Mouse (Mus musculus) gastrocnemius, adult 18-20 months (tissue): ENCODE measurements at regions not wholly inside any gene's neighbourhood (a gene's known extent, or its start where the extent isn't known, plus 50 kb on each side); places are given as distances from the start of the nearest gene placed in this dataset.

ENCODE experiments used
- DNase-seq: peaks from one replicate; pipeline ENCODE4 v3.0.0; 2021; ENCODE audit warnings: low spot score

- DNase-seq = no peak
Observed at GRCm38 (mm10) chr16:92976097-92976496, 150.1 kb upstream of the Runx1 start.

- DNase-seq = peak; percentile 91
Observed at GRCm38 (mm10) chr16:92975090-92975489, 149.1 kb upstream of the Runx1 start.

GRCm38 (mm10) chr16:92972681-92973080 lies 146.7 kb upstream of the Runx1 start:
- DNase-seq = no peak

GRCm38 (mm10) chr16:92971956-92972355 lies 146.0 kb upstream of the Runx1 start:
- DNase-seq = no peak

- no peak for DNase-seq
Observed at GRCm38 (mm10) chr16:92970587-92970986, 144.6 kb upstream of the Runx1 start.

GRCm38 (mm10) chr16:92969036-92969435 lies 143.1 kb upstream of the Runx1 start:
- no peak for DNase-seq

GRCm38 (mm10) chr16:92966069-92966866 lies 140.3 kb upstream of the Runx1 start:
- no peak for DNase-seq

- no peak for DNase-seq
Observed at GRCm38 (mm10) chr16:92965651-92966050, 139.7 kb upstream of the Runx1 start.

- no peak for DNase-seq
Observed at GRCm38 (mm10) chr16:92963582-92963981, 137.6 kb upstream of the Runx1 start.

- no peak for DNase-seq
Observed at GRCm38 (mm10) chr16:92961361-92961760, 135.4 kb upstream of the Runx1 start.

GRCm38 (mm10) chr16:92960740-92961139 lies 134.8 kb upstream of the Runx1 start:
- peak; percentile 40 for DNase-seq

GRCm38 (mm10) chr16:92958967-92959366 lies 133.0 kb upstream of the Runx1 start:
- no peak for DNase-seq

GRCm38 (mm10) chr16:92958146-92958545 lies 132.2 kb upstream of the Runx1 start:
- DNase-seq = no peak

GRCm38 (mm10) chr16:92955508-92955907 lies 129.6 kb upstream of the Runx1 start:
- no peak for DNase-seq

- no peak for DNase-seq
Observed at GRCm38 (mm10) chr16:92955087-92955486, 129.1 kb upstream of the Runx1 start.

GRCm38 (mm10) chr16:92953936-92954654 lies 128.1 kb upstream of the Runx1 start:
- DNase-seq = peak; percentile 46

- DNase-seq = peak; percentile 79
Observed at GRCm38 (mm10) chr16:92952336-92953097, 126.6 kb upstream of the Runx1 start.

GRCm38 (mm10) chr16:92951516-92951915 lies 125.6 kb upstream of the Runx1 start:
- DNase-seq = peak; percentile 26

GRCm38 (mm10) chr16:92948494-92948893 lies 122.5 kb upstream of the Runx1 start:
- peak; percentile 69 for DNase-seq

- DNase-seq = no peak
Observed at GRCm38 (mm10) chr16:92946554-92946953, 120.6 kb upstream of the Runx1 start.

- no peak for DNase-seq
Observed at GRCm38 (mm10) chr16:92943901-92944300, 118.0 kb upstream of the Runx1 start.

GRCm38 (mm10) chr16:92939618-92940017 lies 113.7 kb upstream of the Runx1 start:
- no peak for DNase-seq
